Mouse (Mus musculus) E14TG2a.4 (cell line): ENCODE measurements around the gene Odf3.
A peak's percentile ranks its signal among the peaks of the same experiment; 100 is the strongest.

Experiments
- H3K27me3 ChIP-seq: 2 replicates; pipeline ENCODE4 v1.6.1; 2014; ENCODE audit warnings: low read length, control low read depth; ENCODE audit not compliant: insufficient read depth
- H3K36me3 ChIP-seq: 2 replicates; pipeline ENCODE4 v1.6.1; 2014; ENCODE audit warnings: low read length, control low read depth; ENCODE audit not compliant: insufficient read depth
- H3K4me1 ChIP-seq: replicated peaks from 2 replicates; pipeline ENCODE4 v1.6.1; 2014; ENCODE audit warnings: low read depth, low read length, control low read depth
- H3K4me3 ChIP-seq: replicated peaks from 2 replicates; pipeline ENCODE4 v1.5.1; 2014; ENCODE audit warnings: mild to moderate bottlenecking, low read length
- H3K9me3 ChIP-seq: 2 replicates; pipeline ENCODE4 v1.6.1; 2014; ENCODE audit warnings: low read length, control low read depth
- CTCF ChIP-seq: conservative IDR thresholded peaks from 2 replicates; pipeline ENCODE4 v1.5.1; 2014; ENCODE audit warnings: low read length
- NANOG ChIP-seq: IDR thresholded peaks from 2 replicates; pipeline ENCODE4 v1.6.1; 2014; ENCODE audit warnings: borderline replicate concordance, low read length, mixed read lengths
- POU5F1 ChIP-seq: IDR thresholded peaks from 2 replicates; pipeline ENCODE4 v1.6.1; 2014; ENCODE audit warnings: low read length, borderline replicate concordance

Odf3 gene

GRCm38 (mm10) chr7:140836243-140837115 lies 11.1 kb upstream of the Odf3 start:
- Histone ChIP-seq H3K4me1 (peaks cover 65% of the 10 kb centered on the region), H3K36me3 (peaks cover 23% of the 10 kb centered on the region), H3K4me3 (no peak overlapping the region), H3K27me3 (peaks cover 3% of the 10 kb centered on the region; the same call in 1 of the 2 replicates), H3K9me3 (no peaks in the 10 kb centered on the region)
- TF ChIP-seq POU5F1 (no peak), CTCF (no peak), NANOG (no peak)

GRCm38 (mm10) chr7:140839556-140839955 lies 8.0 kb upstream of the Odf3 start:
- H3K36me3 ChIP-seq = peaks cover 23% of the 10 kb centered on the region
- peaks cover 80% of the 10 kb centered on the region for H3K4me1 ChIP-seq
- no peaks in the 10 kb centered on the region for H3K9me3 ChIP-seq
- H3K27me3 ChIP-seq = peaks cover 18% of the 10 kb centered on the region; the same call in 1 of the 2 replicates
- no peak overlapping the region; the same call in 1 of the 2 replicates for H3K4me3 ChIP-seq
- TF ChIP-seq CTCF (no peak), POU5F1 (no peak), NANOG (no peak)

DNA sequence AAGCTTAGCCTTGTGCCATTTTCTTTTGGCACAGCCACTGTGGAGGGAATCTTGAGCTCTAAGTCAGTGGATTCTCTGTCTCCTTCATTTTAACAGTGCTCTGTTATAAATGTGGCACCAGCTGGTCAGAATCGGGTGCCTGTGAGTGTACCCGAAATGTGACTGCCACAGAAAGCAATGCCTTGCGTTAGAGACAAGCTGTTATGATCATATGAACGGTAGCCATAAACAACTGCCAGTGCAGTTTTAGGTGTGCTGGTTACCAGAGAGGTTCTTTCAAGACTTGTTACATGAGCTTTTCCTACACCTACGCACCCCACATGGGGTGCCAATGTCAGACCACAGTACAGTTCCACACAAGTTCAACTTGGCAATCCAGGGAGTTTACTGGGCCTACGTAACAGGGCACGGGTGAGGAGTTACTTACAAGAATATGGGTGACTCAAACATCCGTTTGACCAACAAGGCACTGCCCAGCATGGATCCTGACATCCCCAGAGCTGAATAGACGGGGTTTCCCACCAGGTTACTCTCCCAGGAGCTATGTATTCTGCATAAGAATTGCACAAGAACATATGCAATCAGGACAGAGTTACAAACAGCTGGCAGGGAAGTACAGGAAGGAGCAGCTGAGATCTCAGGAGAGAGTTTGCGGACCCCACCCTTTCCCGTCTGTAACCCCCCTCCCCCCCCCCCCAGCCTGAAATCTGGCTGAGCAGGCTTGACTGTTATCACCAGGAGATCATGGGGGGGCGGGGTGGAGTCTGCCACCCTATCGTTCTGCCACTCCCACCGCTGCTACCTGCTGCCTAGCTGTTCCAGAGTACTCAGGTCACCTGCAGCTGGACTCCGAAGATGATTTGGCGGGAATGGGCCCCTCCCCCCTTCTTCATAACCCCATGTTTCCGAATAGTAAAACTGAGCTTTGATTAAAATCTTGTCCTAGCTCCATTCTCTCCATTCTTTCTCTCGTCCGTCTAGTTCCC lies 6.6 kb upstream of the Odf3 start:
- no peaks in the 10 kb centered on the region for H3K9me3 ChIP-seq
- TF ChIP-seq POU5F1 (peak; percentile 87), NANOG (no peak), CTCF (no peak)
- H3K4me1 ChIP-seq = peaks cover 80% of the 10 kb centered on the region
- peak overlapping the region; percentile 35 for H3K4me3 ChIP-seq
- H3K36me3 ChIP-seq = peaks cover 23% of the 10 kb centered on the region
- peaks cover 18% of the 10 kb centered on the region; the same call in 1 of the 2 replicates for H3K27me3 ChIP-seq

- Histone ChIP-seq H3K4me3 (no peak overlapping the region), H3K4me1 (peaks cover 96% of the 10 kb centered on the region), H3K36me3 (no peaks in the 10 kb centered on the region), H3K27me3 (peaks cover 18% of the 10 kb centered on the region; the same call in 1 of the 2 replicates), H3K9me3 (no peaks in the 10 kb centered on the region)
- TF ChIP-seq CTCF (no peak), NANOG (no peak), POU5F1 (no peak)
Observed at GRCm38 (mm10) chr7:140843806-140844205, 3.8 kb upstream of the Odf3 start.

- Histone ChIP-seq H3K36me3 (no peaks in the 10 kb centered on the region), H3K9me3 (no peaks in the 10 kb centered on the region), H3K4me1 (peaks cover 88% of the 10 kb centered on the region), H3K4me3 (peak within 1 kb of the TSS; percentile 10; the same call in 1 of the 2 replicates), H3K27me3 (peaks cover 18% of the 10 kb centered on the region; the same call in 1 of the 2 replicates)
- TF ChIP-seq CTCF = peak; percentile 62
- TF ChIP-seq POU5F1 = no peak
Observed at GRCm38 (mm10) chr7:140844905-140845665, 2.5 kb upstream of the Odf3 start, which contains the start of gene Scgb1c1. Scgb1c1 (plus strand) TSS chr7:140845547.

DNA sequence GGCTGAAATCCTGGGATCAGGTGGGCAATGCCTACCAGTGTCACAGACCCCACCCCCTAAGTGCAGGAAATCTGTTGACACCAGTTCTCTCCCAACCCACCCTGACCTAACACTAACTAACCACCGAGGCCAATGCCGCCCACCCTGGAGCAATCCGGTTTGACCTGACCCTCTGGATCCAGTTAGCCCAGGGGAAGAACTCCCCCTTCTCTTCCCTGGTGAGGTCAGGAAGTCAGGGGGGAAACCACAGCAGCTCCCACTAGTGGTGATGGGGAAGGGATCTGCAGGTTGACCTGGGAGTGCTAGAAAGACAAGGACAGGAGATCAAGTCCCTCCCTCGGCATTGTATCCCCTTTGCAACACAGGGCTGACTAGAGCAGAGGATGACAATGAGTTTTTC lies 1.9 kb upstream of the Odf3 start:
- Histone ChIP-seq H3K36me3 (peaks cover 4% of the 10 kb centered on the region; the same call in 1 of the 2 replicates), H3K27me3 (peaks cover 16% of the 10 kb centered on the region; the same call in 1 of the 2 replicates), H3K9me3 (no peaks in the 10 kb centered on the region), H3K4me3 (peak overlapping the region; percentile 10; the same call in 1 of the 2 replicates), H3K4me1 (peaks cover 88% of the 10 kb centered on the region)
- TF ChIP-seq CTCF = peak; percentile 29
- no peak for TF ChIP-seq POU5F1

GRCm38 (mm10) chr7:140846676-140847075 lies 929 bp upstream of the Odf3 start:
- TF ChIP-seq CTCF = no peak
- TF ChIP-seq NANOG = no peak
- no peak for TF ChIP-seq POU5F1
- H3K27me3 ChIP-seq = peaks cover 16% of the 10 kb centered on the region; the same call in 1 of the 2 replicates
- peaks cover 12% of the 10 kb centered on the region for H3K36me3 ChIP-seq
- H3K4me1 ChIP-seq = peaks cover 86% of the 10 kb centered on the region
- 0 out of 2 replicates have a peak overlapping the region, but pooled peaks have one; percentile 1 for H3K4me3 ChIP-seq
- H3K9me3 ChIP-seq = no peaks in the 10 kb centered on the region

DNA sequence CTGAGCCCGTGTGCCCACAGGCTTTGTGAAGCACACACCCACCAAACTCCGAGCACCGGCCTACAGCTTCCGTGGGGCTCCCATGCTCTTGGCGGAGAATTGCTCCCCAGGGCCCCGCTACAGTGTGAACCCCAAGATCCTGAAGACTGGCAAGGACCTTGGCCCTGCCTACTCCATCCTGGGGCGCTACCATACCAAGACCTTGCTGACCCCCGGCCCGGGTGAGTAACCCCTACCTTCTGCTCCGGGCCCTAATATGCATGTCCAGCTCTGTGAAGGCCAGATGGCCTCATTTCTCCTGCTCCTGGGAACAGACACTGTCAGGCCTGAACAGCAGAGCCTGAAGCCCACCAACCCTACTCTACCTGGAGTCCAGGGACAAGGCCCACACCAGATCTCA lies 986 bp downstream of the Odf3 start:
- H3K4me1 ChIP-seq = peaks cover 88% of the 10 kb centered on the region
- TF ChIP-seq CTCF (no peak), NANOG (no peak)
- peaks cover 32% of the 10 kb centered on the region for H3K36me3 ChIP-seq
- H3K9me3 ChIP-seq = no peaks in the 10 kb centered on the region
- H3K27me3 ChIP-seq = peaks cover 5% of the 10 kb centered on the region; the same call in 1 of the 2 replicates
- H3K4me3 ChIP-seq = no peak overlapping the region
